Mouse (Mus musculus) intestine, embryonic 16.5 days (tissue): Measurements from ENCODE around the gene Acot8. TPM values are rescaled to one million over a fixed set of nuclear protein-coding genes. Genes with fewer than 3 reads are reported as not detected.

Experiments
- ATAC-seq: fragments of 200-750 bp; cut with Nextera tagmentation; 2 replicates; pipeline ENCODE4 v1.8.0; 2017; ENCODE audit warnings: moderate TSS enrichment, moderate library complexity
- H3K27ac ChIP-seq: fragments of 300-500 bp; sonication (generic); 2 replicates; pipeline ENCODE4 v1.5.1; 2014; ENCODE audit warnings: mild to moderate bottlenecking, low read length
- H3K27me3 ChIP-seq: fragments of 300-500 bp; sonication (generic); replicated peaks from 2 replicates; pipeline ENCODE4 v1.6.1; 2014; ENCODE audit warnings: low read length, control low read depth, mixed read lengths; ENCODE audit not compliant: control insufficient read depth, insufficient read depth
- H3K36me3 ChIP-seq: fragments of 300-500 bp; sonication (generic); 2 replicates; pipeline ENCODE4 v1.6.1; 2014; ENCODE audit warnings: low read length, control low read depth; ENCODE audit not compliant: control insufficient read depth, insufficient read depth
- H3K4me1 ChIP-seq: fragments of 300-500 bp; sonication (generic); 2 replicates; pipeline ENCODE4 v1.6.1; 2014; ENCODE audit warnings: low read length, control low read depth, mixed read lengths; ENCODE audit not compliant: control insufficient read depth, insufficient read depth
- H3K4me2 ChIP-seq: fragments of 300-500 bp; sonication (generic); 2 replicates; pipeline ENCODE4 v1.6.1; 2014; ENCODE audit warnings: low read depth, low read length, control low read depth
- H3K4me3 ChIP-seq: fragments of 300-500 bp; sonication (generic); 2 replicates; pipeline ENCODE4 v1.5.1; 2014; ENCODE audit warnings: mild to moderate bottlenecking, low read length
- H3K9ac ChIP-seq: fragments of 300-500 bp; sonication (generic); 2 replicates; pipeline ENCODE4 v1.6.1; 2014; ENCODE audit warnings: low read depth, low read length
- H3K9me3 ChIP-seq: fragments of 300-500 bp; sonication (generic); 2 replicates; pipeline ENCODE4 v1.6.1; 2016; ENCODE audit warnings: low read length, control low read depth; ENCODE audit not compliant: control insufficient read depth
- WGBS: fragments of 180-500 bp; shearing (Covaris S2); extraction: QIAGEN DNeasy Blood & Tissue Kit; methylation state at CpG from one replicate; pipeline ENCODE4 v1.1.7; 2014; 5-methylcytosine and 5-hydroxymethylcytosine counted together
- polyA plus RNA-seq: library from polyadenylated mRNA; unstranded; fragments of >200 nt; fragmentation: Nextera tagmentation; extraction: Ambion mirVana; gene quantifications from 2 replicates; pipeline ENCODE4 v1.2.1, GENCODE M21; 2015

Acot8 gene
- polyA plus RNA-seq, 1 experiment from 2014 or later, result 37.5 TPM

DNA sequence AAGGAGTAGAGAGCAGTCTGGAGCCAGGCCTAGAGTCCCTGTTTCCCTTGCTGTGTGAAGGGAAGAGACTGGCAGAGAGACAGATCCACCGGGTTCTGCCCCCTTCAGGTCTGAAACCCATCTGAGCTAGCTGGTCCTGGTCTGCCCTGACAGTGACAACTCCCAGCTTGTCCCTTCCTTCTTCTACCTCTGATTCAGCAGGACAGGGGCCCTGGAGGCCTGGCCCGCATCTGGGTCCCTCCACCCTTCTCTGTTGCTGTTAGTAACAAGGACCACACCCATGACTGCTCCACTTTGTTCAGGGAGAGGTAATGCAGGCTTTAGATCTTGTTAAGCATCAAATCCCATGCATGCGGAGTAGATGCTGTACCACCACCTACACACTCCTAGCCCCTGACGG lies 16.3 kb downstream of the Acot8 start:
- Histone ChIP-seq H3K4me2 (no peak overlapping the region), H3K36me3 (peaks cover 20% of the 10 kb centered on the region; the same call in 1 of the 2 replicates), H3K9me3 (no peaks in the 10 kb centered on the region), H3K9ac (no peak overlapping the region), H3K27ac (no peak overlapping the region), H3K27me3 (no peaks in the 10 kb centered on the region), H3K4me1 (peaks cover 23% of the 10 kb centered on the region), H3K4me3 (no peak overlapping the region)
- ATAC-seq, result no peak
- 64% methylated on average over 4 of the region's 4 CpGs for WGBS

DNA sequence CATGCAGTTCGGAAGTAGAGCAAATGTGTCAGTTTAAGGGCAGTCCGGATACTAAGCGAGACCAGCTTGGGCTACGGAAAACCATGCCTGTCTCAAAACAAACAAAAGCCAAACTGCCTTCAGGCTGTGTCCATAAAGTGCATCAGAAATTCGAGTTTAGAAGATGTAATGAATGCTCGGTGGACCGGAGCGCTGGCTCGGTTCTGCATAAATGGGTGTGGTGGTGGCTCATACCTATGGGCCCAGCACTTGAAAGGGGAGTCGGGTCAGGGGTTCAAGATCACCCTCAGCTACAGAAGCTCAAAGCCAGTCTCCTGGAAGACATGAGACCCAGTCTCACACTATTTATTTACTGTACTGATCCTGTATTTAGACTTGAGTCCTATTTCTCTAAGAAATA lies 16.9 kb downstream of the Acot8 start:
- no peak for ATAC-seq
- Histone ChIP-seq H3K9ac (no peak overlapping the region), H3K27ac (no peak overlapping the region), H3K36me3 (peaks cover 16% of the 10 kb centered on the region; the same call in 1 of the 2 replicates), H3K4me2 (no peak overlapping the region), H3K9me3 (no peaks in the 10 kb centered on the region), H3K4me1 (peaks cover 20% of the 10 kb centered on the region), H3K4me3 (no peak overlapping the region), H3K27me3 (no peaks in the 10 kb centered on the region)
- 77% methylated on average over 10 of the region's 10 CpGs for WGBS

DNA sequence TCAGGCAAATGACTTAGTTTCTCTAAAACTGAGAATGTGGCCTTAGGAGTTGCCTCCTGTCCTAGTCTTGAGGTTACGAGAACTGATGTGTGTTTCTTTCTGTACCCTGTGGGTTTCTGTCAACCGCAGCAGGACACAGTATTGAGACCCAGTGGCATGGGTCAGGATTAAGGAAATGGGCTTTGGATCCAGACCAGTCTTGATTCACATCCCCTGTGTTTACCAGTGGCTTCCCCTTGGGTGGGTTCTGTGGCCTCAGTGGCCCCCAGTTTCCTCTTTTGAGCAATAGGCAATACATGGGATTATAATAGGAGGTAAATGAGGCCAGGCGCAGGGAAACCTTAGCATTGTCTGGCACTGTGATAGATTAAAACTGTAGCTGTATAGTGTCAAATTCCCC lies 17.6 kb downstream of the Acot8 start:
- Histone ChIP-seq H3K27me3 (no peaks in the 10 kb centered on the region), H3K4me1 (peaks cover 20% of the 10 kb centered on the region), H3K9ac (peak overlapping the region; percentile 87), H3K36me3 (peaks cover 15% of the 10 kb centered on the region; the same call in 1 of the 2 replicates), H3K9me3 (no peaks in the 10 kb centered on the region), H3K4me3 (peak overlapping the region; percentile 66), H3K27ac (peak overlapping the region; percentile 96), H3K4me2 (peak overlapping the region; percentile 64)
- ATAC-seq, result no peak
- WGBS, result 83% methylated on average over 3 of the region's 3 CpGs

DNA sequence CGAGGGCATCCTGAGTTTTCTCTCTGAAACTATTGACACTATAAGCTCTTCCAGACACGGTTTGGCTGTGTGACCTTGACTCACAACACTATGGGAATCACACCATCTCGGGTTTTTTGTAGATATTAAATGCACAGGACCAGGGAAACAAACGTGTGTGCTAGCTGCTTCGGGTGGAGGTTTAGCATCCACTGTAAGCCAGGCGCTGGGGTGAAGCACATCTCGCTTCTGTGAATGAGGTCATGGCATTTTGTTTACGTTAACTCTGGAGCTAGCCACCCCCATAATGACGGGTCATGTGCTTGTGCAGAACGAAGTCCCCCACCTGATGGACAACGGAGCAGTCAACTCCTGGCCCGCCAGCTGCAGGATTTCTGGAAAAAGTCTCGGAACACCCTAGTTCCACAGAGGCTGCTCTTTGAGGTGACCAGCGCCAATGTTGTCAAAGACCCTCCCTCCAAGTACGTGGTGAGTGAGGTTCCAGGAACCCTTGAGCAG lies 18.2 kb downstream of the Acot8 start:
- H3K36me3 ChIP-seq, result peaks cover 9% of the 10 kb centered on the region; the same call in 1 of the 2 replicates
- WGBS, result 11% methylated on average over 15 of the region's 15 CpGs
- peak; percentile 19 for ATAC-seq

DNA sequence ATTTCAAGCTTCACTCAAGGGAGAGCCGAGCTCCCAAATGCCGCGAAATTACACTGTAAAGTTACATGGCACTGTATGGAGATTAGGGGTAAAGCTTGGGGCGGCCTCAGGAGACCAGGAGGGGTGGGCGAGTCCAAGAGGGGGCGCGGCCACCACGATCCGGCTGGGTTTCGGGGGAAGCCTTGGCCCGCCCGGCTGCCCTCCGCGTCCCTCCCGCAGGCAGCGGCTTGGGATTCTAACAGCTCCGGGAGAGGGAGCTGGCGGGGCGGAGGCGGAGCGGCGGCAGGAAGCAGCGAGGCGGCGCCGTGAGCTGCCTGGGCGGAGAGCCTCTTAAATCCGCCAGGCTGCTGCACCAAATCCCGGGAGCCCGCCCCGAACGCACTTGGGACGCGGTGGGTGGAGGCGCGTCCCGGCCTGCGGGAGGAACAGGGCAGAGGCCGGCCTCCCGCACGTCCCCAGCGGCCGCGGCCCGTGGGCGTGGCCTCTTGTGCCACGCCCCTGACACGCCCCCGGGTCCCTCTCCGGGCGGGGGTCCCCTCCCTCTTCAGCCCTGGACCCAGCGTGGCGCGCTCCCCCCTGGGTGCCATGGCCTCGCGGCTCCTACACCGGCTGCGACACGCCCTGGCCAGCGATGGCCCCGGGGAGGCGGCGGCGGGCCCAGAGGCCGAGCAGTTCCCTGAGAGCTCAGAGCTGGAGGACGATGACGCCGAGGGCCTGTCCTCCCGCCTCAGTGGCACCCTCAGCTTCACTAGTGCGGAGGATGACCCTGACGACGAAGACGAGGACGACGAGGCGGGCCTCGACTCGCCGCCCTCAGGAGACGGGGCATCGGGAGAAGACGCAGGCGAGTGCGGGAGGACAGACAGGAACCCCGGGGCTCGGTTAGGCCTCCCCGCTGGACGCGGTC lies 18.9 kb downstream of the Acot8 start, which contains the start of gene Snx21:
TSS of gene Snx21 (plus strand) at position 343 of the 907 bp plus-strand sequence.
- H3K4me1 ChIP-seq, result peaks cover 20% of the 10 kb centered on the region
- 0 out of 2 replicates have a peak, but pooled peaks cover 4% of the 10 kb centered on the region for H3K36me3 ChIP-seq
- H3K9ac ChIP-seq, result peak within 1 kb of the TSS; percentile 87
- H3K9me3 ChIP-seq, result no peaks in the 10 kb centered on the region
- ATAC-seq, result peak; percentile 95
- H3K4me3 ChIP-seq, result peak within 1 kb of the TSS; percentile 66
- H3K27ac ChIP-seq, result peak within 1 kb of the TSS; percentile 96
- peak within 1 kb of the TSS; percentile 64 for H3K4me2 ChIP-seq
- under 1% methylated on average over 83 of the region's 89 CpGs for WGBS
- no peaks in the 10 kb centered on the region for H3K27me3 ChIP-seq

More for the DNA sequence above, 18.2 kb downstream of the Acot8 start:
- Histone ChIP-seq H3K4me3 (peak overlapping the region; percentile 66), H3K27me3 (no peaks in the 10 kb centered on the region), H3K4me1 (peaks cover 20% of the 10 kb centered on the region), H3K9ac (peak overlapping the region; percentile 87), H3K9me3 (no peaks in the 10 kb centered on the region), H3K4me2 (peak overlapping the region; percentile 64), H3K27ac (peak overlapping the region; percentile 96)

DNA sequence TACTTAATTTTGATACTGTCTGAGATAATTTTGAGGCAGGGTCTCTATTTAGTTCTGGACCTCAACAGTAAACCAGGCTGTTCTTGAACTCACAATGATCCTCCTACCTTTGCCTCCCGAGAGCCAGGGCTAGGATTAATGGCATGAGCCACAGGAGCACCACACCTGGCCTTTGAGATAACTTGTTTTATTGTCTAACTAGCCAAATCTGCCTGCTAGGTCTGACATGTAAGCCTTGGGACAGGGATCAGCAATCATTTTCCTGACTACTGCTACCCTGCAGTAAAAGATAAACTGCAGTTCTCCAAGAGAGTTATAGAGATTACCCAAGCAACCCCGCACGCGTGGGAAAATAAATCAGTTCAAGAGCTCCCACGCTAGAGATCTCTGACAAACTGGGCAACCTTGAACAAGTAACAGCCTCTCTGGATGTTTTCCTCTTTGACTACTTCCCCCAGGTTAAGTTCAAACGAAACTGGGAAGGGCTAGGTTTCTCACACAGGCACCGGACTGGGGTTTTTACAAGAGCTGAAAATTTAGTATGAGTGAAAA lies 19.7 kb downstream of the Acot8 start:
- Histone ChIP-seq H3K27me3 (no peaks in the 10 kb centered on the region), H3K27ac (peak overlapping the region; percentile 96), H3K36me3 (0 out of 2 replicates have a peak, but pooled peaks cover 3% of the 10 kb centered on the region), H3K9ac (peak overlapping the region; percentile 87), H3K4me2 (peak overlapping the region; percentile 64), H3K4me3 (peak overlapping the region; percentile 66), H3K9me3 (no peaks in the 10 kb centered on the region), H3K4me1 (peaks cover 20% of the 10 kb centered on the region)
- 3% methylated on average over 7 of the region's 7 CpGs for WGBS
- 0 out of 2 replicates have a peak, but pooled peaks have one; percentile 0 for ATAC-seq

DNA sequence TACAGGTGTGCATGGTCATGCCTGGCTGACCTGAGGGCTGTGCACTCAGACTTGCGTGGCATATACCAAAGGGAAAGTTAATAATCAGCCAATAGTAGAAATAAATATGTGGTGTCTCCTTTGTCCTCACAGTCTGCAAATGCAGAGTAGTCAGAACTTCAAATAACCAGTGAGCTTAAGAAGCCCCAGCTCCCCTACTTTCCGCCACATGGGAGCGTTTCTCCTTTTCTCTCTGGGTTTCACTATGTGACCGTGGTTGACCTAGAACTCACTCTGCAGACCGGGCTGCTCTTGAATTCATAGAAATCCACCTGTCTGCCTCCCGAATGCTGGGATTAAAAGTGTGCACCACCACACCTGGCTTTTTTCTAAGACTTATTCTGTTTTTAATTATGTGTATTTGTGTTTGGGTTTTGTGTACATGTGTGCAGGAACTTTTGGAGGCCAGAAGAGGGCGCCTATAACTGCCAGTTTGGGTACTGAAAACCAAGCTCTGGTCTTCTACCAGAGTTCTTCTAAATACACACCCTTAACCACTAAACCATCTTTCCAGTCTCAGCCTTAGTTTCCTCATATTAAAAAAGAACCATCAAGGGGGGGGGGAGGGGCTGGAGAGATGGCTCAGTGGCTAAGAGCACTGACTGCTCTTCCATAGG lies 20.6 kb downstream of the Acot8 start:
- ATAC-seq, result no peak
- peaks cover 20% of the 10 kb centered on the region for H3K4me1 ChIP-seq
- H3K4me2 ChIP-seq, result no peak overlapping the region
- 75% methylated on average over 7 of the region's 7 CpGs for WGBS
- H3K9me3 ChIP-seq, result no peaks in the 10 kb centered on the region
- H3K4me3 ChIP-seq, result no peak overlapping the region
- H3K36me3 ChIP-seq, result 0 out of 2 replicates have a peak, but pooled peaks cover 3% of the 10 kb centered on the region
- no peak overlapping the region for H3K27ac ChIP-seq
- no peaks in the 10 kb centered on the region for H3K27me3 ChIP-seq
- no peak overlapping the region for H3K9ac ChIP-seq

DNA sequence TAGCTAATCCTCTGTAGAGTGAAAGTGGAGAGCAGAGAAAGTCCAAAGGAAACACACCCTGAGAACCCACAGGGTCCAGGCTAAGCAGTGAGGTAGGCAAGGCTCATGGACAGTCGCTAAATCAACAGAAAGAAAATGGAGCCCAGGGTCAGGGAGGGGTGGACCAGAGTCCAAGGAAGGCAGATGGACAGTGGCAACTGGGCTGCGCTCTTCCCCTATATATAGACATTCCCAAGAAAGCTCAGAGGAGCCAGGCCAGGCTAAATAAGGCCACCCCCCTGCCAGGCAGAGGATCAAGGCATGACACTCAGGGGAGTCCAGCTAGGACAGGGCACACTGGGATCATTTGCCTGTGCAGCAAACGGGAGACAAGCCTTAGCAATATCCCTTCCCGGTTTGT lies 22.8 kb downstream of the Acot8 start:
- Histone ChIP-seq H3K36me3 (no peaks in the 10 kb centered on the region), H3K4me2 (no peak overlapping the region), H3K4me1 (peaks cover 8% of the 10 kb centered on the region), H3K9ac (no peak overlapping the region), H3K27me3 (peaks cover 1% of the 10 kb centered on the region; the same call in 1 of the 2 replicates), H3K9me3 (no peaks in the 10 kb centered on the region), H3K4me3 (no peak overlapping the region), H3K27ac (no peak overlapping the region)
- no peak for ATAC-seq
- WGBS, result 77% methylated on average over 4 of the region's 4 CpGs
